Mouse (Mus musculus) erythroblast, adult 5-6 weeks (primary cell): ENCODE measurements around the gene Nfia. TPM values are rescaled to one million over a fixed set of nuclear protein-coding genes. Genes with fewer than 3 reads are reported as not detected.

Experiments
- ATAC-seq: replicated peaks from 2 replicates; pipeline ENCODE4 v1.8.0; 2016; ENCODE audit warnings: moderate number of reproducible peaks, mild to moderate bottlenecking, moderate TSS enrichment, inconsistent platforms; ENCODE audit not compliant: poor library complexity, low FRiP score, severe bottlenecking
- total RNA-seq, 2 experiments: library from RNA; stranded (forward) in 1 of 2; stranded (reverse) in 1 of 2; fragments of 150-400 nt in 1 of 2; fragments of 200-764, 138-1000 nt in 1 of 2; gene quantifications; 2 replicates each; pipeline versions ENCODE4 v1.2.3 to v1.2.4; 2015 to 2017; ENCODE audit warnings: low replicate concordance in 2 of 2

Nfia gene
- total RNA-seq, 2 experiments from 2014 or later, result 4.7 to 21.3 TPM

GRCm38 (mm10) chr4:98009966-98010365 lies 237.4 kb downstream of the Nfia start:
- ATAC-seq, result no peak

GRCm38 (mm10) chr4:98019811-98020210 lies 247.3 kb downstream of the Nfia start:
- ATAC-seq, result no peak

- ATAC-seq, result no peak
These were observed 248.3 kb downstream of the Nfia start for GRCm38 (mm10) chr4:98020836-98021235.

- no peak for ATAC-seq
These were observed 250.8 kb downstream of the Nfia start for GRCm38 (mm10) chr4:98023245-98023792.

GRCm38 (mm10) chr4:98027412-98027811 lies 254.9 kb downstream of the Nfia start:
- ATAC-seq, result no peak

GRCm38 (mm10) chr4:98031871-98032270 lies 259.3 kb downstream of the Nfia start:
- no peak for ATAC-seq

GRCm38 (mm10) chr4:98032332-98032731 lies 259.8 kb downstream of the Nfia start:
- no peak for ATAC-seq

- no peak for ATAC-seq
These were observed 266.6 kb downstream of the Nfia start for GRCm38 (mm10) chr4:98039095-98039494.

GRCm38 (mm10) chr4:98040179-98040578 lies 267.6 kb downstream of the Nfia start:
- ATAC-seq, result no peak

- no peak for ATAC-seq
These were observed 272.1 kb downstream of the Nfia start for GRCm38 (mm10) chr4:98044611-98045010.

- no peak for ATAC-seq
These were observed 274.8 kb downstream of the Nfia start for GRCm38 (mm10) chr4:98047369-98047768.

- no peak for ATAC-seq
These were observed 277.1 kb downstream of the Nfia start for GRCm38 (mm10) chr4:98049584-98049983.

- no peak for ATAC-seq
These were observed 277.6 kb downstream of the Nfia start for GRCm38 (mm10) chr4:98050003-98050620.

GRCm38 (mm10) chr4:98050781-98051180 lies 278.2 kb downstream of the Nfia start:
- ATAC-seq, result no peak

- ATAC-seq, result no peak
These were observed 278.8 kb downstream of the Nfia start for GRCm38 (mm10) chr4:98051326-98051725.

GRCm38 (mm10) chr4:98055036-98055435 lies 282.5 kb downstream of the Nfia start:
- ATAC-seq, result no peak

- no peak for ATAC-seq
These were observed 284.0 kb downstream of the Nfia start for GRCm38 (mm10) chr4:98056396-98057020.

- no peak for ATAC-seq
These were observed 284.7 kb downstream of the Nfia start for GRCm38 (mm10) chr4:98057246-98057645.

GRCm38 (mm10) chr4:98057721-98058120 lies 285.2 kb downstream of the Nfia start:
- ATAC-seq, result no peak

GRCm38 (mm10) chr4:98058182-98058581 lies 285.6 kb downstream of the Nfia start:
- ATAC-seq, result no peak

GRCm38 (mm10) chr4:98060601-98061000 lies 288.1 kb downstream of the Nfia start:
- ATAC-seq, result no peak
